Mouse (Mus musculus) G1E (cell line): ENCODE measurements at regions not wholly inside any gene's neighbourhood (a gene's known extent, or its start where the extent isn't known, plus 50 kb on each side); places are given as distances from the start of the nearest gene placed in this dataset.

Experiments used
- CTCF ChIP-seq: IDR thresholded peaks from 2 replicates; pipeline ENCODE4 v1.5.1; 2012; ENCODE audit warnings: low read depth, low read length, inconsistent platforms, mixed read lengths
- GATA1 ChIP-seq: IDR thresholded peaks from 2 replicates; pipeline ENCODE4 v1.6.1; 2012; ENCODE audit warnings: borderline replicate concordance, low read length, inconsistent platforms, mixed read lengths
- POLR2AphosphoS5 ChIP-seq: IDR thresholded peaks from 2 replicates; pipeline ENCODE4 v1.6.1; 2012; ENCODE audit warnings: low read depth, low read length, inconsistent platforms; ENCODE audit not compliant: insufficient replicate concordance
- TAL1 ChIP-seq: conservative IDR thresholded peaks from 2 replicates; pipeline ENCODE4 v1.6.1; 2012; ENCODE audit warnings: low read depth, low read length, inconsistent platforms, mixed read lengths

DNA sequence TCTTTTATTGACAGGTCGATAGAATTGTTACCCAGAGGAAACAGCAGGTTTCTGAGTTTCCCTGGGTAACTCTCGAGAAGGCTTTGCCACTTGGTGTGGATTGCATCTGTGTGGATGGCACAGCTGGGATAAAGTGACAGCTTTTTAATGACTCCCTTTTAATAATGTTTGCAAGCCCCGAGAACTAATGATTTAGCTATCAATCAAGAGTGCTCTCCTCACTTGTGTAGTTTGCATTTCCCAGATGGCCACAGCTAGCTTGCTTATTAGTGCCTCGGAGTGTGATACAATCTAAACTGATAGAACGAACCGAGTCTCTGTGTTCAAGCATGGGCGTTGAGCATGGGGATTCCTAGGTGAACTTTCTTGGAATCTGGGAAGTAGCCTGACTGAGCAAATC lies 51.0 kb upstream of the Egfem1 start:
- TF ChIP-seq CTCF (no peak), TAL1 (no peak), POLR2AphosphoS5 (no peak), GATA1 (no peak)
